Mouse (Mus musculus) right cerebral cortex, postnatal 14 days (tissue): ENCODE measurements at regions not wholly inside any gene's neighbourhood (a gene's known extent, or its start where the extent isn't known, plus 50 kb on each side); places are given as distances from the start of the nearest gene placed in this dataset.

ENCODE experiments used
- DNase-seq: peaks from one replicate; pipeline ENCODE4 v3.0.0; 2022

DNA sequence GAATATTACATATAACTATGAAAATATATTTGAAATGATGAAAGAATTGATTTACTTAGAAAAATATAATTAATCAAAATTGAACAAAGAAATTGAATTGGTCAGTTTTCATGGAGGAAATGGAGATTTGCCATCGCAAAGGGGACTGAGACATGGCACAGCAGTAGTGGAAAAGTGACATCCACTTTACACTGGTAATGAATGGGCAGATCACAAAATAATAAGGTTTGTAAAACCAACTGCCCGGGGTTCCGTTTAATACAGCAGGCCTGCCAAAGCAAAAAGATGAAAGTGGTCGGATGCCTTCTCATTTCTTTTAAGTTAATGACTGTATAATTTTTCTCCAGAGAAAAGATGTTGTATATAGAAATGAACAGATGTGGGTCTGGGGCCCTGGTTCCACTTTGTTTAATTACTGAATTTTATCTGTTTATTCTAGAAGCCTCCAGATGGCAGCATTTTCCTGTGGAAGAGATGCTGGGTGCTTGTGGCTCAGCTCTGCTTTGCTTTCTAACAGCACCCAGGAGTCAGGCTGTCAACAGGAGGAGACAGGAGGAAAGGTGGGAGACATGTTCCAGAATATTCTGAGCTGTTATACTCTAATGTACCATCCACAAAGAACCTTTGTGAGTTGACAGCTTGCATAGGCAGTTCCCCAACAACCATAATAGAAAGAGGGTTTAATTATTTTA, 75.6 kb upstream of the Fbxl17 start:
- DNase-seq, result peak; percentile 25

DNA sequence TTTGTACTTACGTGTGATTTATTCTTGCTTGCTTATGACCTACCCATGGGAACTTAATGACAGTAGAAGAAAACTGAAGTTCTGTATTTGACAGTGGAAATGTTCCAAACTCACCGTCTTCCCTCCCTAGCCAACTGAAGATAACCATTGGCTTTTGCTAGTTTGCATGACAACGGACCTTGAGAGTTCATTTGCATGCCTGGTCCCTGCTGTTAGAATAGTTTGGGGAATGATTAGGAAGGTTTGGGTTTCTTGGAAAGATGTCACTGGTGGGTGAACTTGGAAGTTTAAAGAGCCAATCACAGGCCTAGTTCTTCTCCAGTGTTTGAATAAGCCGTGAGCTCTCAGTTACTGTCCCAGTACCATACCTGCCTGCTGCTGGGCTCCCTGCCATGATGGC, 83.1 kb upstream of the Fbxl17 start:
- no peak for DNase-seq

- DNase-seq, result no peak
These were observed 107.4 kb upstream of the Fbxl17 start for GRCm38 (mm10) chr17:63607021-63607751.

DNA sequence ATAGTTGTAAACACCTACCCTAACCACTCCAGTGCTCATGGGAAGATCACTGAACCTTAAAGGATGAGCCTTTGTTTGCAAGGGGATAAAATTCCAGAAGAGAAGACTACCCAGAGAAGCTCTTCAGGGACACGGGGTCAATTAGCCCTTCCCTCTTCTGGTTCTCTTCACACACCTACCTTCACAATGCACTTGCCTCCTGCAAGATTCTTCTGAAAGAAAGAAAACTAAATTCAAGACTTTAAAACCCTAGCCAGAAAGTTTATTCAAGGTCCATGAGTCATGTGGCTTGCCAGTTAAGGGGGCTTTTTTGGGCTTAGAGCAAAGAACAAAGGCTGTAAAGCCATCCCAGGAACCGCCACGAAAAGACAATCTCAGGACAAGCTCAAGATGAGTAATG, 122.9 kb upstream of the Fbxl17 start:
- DNase-seq, result no peak

GRCm38 (mm10) chr17:63637598-63637997, 137.8 kb upstream of the Fbxl17 start:
- no peak for DNase-seq

GRCm38 (mm10) chr17:63644390-63644789, 144.6 kb upstream of the Fbxl17 start:
- DNase-seq, result no peak

- DNase-seq, result no peak
These were observed 157.9 kb upstream of the Fbxl17 start for GRCm38 (mm10) chr17:63657687-63658086.

DNA sequence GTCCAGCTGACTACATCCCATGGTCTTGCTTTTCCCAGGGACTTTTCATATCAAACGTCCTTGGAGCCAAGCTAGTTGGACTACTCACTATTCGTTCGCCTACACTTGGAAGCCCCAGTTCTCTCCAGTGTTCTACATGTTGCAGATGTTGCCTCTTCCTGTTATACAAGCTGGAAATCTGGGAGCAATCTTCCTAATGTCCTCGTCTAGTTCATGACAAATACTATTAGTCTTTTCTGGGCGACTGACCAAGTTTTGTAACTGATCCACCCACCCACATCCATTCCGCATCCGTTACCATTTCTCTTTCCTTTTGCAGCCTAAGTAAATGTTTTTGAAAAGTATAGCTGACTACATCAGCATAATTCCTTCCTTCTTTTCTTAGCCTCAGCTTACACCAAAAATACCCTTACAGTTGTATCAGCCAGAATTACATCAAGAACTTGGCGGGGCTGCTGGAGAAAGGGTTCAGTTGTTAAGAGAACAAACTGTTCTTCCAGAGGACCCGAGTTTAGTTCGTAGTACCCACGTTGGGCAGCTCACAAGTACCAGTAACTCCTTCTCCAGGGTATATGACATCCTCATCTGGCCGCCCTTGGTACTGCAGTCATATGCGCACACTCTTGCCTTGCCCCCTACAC, 161.1 kb upstream of the Fbxl17 start:
- DNase-seq, result peak; percentile 42

GRCm38 (mm10) chr17:63661584-63661983, 161.8 kb upstream of the Fbxl17 start:
- DNase-seq, result no peak

DNA sequence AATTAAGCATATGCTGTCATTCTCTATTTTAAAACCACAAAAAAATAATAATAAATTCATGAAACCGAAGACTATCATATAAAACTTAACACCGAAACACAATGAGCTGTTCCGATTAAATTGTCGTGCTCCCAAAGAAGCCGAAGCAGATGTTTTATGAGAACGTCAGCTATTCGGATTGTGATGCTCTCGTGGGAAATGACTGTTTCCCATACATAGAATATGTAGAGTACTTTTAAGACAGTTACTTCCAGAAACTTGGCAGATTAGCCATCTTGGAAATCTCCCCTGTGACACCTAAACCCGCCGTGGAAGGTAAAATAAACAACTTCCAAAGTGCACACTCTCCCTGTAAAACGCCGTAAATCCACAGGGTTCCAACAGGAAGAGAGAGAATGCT, 162.4 kb upstream of the Fbxl17 start:
- no peak for DNase-seq

DNA sequence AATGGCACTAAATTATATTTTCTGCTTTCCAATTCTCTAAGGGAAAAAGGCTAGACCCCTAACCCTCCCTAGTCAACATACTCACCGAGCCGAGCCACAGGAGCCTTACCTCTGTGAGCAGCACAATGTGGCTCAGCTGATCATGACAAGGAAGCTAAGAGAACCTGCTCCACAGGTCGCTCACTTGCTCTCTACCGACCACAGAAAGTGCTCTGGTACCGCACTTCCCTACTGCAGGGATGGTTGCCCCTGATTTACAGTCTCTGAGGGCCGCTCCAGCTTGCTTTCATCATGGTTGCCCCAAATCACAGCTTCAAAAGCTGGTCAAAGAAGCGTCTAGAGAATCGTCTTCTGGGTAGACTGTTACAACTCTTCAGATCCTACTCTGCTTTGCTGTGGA, 177.0 kb upstream of the Fbxl17 start:
- no peak for DNase-seq

DNA sequence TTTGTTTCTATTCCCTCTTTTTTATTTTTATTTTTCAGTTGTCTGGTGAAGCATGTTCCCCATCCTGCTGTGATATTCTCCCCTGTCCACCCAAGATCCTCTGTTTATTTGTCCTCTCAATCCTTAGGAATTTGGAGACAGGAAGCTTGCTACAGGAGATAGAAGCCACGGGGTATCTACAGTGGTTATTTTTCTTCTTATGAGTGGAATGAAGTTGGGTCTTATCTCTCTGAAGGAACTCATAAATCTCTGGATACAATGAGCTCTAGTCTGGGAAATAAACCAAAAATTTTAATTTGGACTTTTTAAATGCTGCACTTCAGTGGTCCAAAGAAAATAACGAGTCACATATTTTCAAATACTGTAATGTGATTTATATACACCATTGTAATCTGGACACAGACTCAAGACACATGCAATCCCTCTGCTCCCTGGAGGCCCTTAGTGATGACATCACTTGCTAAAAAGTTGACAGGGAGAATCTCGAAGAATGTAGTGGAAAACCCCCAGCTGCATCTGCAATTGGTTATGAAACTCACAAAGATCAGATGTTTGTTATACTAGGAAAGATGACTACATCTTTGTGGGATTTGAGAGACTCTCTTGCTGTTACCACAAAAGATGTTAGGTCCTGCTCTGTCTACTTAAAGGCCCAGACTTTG, 178.3 kb upstream of the Fbxl17 start:
- DNase-seq, result no peak

DNA sequence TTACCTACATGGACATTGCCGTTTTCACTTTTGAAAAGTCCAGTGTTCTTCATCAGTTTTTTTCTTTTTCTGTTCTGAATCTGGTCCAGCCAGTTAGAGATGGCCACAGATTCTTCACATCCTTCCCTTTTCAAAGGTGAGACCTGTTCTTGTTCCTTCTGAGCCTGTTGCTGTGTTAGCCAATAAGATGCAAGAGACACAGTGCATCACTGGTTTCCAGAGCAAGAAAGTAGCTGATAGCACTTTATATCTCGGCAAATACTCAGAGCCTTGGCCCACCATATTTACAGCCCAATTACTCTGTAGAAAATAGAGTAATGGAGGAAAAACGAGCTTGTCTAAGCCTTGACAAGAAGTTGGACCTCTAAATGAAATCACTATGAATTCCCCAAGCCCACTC, 180.7 kb upstream of the Fbxl17 start:
- no peak for DNase-seq

GRCm38 (mm10) chr17:63683345-63683744, 179.5 kb upstream of the Fer start:
- no peak for DNase-seq

GRCm38 (mm10) chr17:63684026-63684425, 178.8 kb upstream of the Fer start:
- DNase-seq, result no peak

DNA sequence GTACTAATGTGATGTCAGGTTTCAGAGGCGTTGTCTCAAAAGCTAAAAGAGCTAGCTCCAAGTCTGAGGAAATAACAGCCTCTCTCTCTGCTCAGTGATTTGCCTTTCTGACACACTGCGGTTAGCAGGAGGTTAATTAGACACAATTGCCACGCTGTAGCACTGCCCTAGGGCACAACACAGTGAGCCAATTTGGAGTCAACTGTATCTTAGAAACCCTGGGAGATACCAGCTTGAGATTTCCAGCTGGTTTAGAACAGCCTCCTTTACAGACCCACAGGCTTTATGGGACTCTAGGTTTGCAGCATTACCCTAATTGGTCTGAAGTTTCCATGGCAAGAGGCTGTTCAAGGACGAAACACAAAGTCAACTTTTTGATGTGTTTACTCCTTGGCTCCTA, 176.9 kb upstream of the Fer start:
- DNase-seq, result no peak

GRCm38 (mm10) chr17:63686361-63686760, 176.5 kb upstream of the Fer start:
- no peak for DNase-seq

- DNase-seq, result no peak
These were observed 173.6 kb upstream of the Fer start for GRCm38 (mm10) chr17:63689291-63689690.

DNA sequence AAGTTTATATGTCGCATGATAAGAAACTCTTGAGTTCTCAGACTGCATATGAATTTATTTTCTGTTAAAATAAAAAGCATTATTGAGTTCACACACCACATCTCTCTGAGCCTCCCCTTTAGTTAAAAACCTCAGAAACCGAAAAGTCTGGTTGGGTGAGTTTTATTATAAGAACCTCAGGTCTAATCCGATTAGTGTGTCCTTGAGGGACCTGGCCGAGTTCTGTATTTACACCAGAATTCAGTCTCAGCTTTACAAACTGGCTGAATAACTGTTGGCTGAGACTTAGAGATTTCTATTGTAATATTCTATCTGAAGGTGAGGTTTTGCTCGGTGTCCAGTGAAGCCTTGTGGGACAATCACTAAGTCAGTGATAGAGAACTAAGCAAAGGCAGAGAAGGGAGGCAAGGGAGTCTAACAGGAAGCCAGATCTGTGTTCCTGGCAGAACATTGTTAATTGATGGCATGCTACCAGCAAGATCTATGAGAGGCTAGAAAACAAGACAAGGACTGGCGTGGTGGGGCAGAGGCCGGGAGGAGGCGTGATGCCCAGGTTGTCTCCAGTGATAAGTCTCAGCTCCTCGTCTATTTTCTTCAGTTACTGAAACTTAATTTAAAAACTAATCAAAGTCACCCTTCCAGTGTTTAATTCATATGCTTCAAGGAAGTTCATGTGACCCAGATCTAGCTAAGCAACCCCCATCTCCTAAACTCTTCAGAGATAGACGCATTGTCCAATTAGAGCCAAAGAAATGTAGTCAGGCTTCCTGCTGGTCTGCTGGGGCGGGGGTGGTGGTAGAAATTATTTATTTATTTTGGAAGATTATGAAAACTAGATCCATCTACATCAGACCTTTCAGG, 171.8 kb upstream of the Fer start:
- DNase-seq, result no peak

- DNase-seq, result no peak
These were observed 171.2 kb upstream of the Fer start for GRCm38 (mm10) chr17:63691690-63691968.

DNA sequence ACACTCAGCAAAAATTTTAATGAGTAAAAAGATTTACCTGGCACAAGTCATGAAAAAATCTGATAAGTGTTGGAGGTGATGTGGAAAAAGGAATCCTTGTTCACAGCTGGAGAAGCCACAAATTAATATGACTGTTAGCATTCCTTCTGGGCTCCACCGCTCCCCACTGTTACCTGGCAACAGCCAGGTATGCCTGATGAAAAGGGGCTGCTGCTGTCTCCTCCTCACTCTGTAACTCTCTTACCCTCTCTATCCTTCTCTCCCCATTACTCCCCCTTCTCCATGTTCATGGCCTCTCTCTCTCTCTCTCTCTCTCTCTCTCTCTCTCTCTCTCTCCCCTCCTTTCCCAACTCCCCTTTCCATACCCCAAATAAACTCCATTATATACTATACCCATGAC, 169.6 kb upstream of the Fer start:
- no peak for DNase-seq

- DNase-seq, result no peak
These were observed 163.3 kb upstream of the Fer start for GRCm38 (mm10) chr17:63699537-63699936.

DNA sequence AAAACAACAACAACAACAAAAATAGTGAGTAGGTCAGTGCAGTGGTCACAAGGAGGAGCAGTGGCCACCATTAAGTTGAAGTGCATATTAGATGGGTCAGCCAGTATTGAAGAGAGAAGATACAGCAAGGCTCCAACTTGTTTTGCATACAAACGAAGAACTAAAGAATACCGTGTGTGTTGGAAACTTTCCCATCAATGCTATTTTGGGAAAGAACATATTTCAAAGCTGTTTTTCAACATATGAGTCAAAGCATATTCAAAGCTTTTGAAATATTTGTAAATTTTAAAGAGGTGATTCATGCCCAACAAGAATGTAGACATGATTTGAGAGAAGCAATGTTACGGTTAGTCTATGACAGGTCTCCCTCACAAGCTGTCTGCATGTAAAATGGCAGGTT, 157.9 kb upstream of the Fer start:
- DNase-seq, result no peak
